Mouse (Mus musculus): Measurements from ENCODE around the gene Gm9999. TPM values are rescaled to one million over a fixed set of nuclear protein-coding genes. Genes with fewer than 3 reads are reported as not detected.

Gm9999 gene
- polyA plus RNA-seq, 1 experiment: not detected

GRCm38 (mm10) chr7:46993079-46993478 lies 9.7 kb downstream of the Gm9999 start:
- WGBS: 71% methylated on average over 8 of the region's 8 CpGs
- Histone ChIP-seq H3K4me3 (replicated peaks; ENCODE audit: control insufficient read depth, low read depth, low read length) (no peak overlapping the region), H3K27ac (ENCODE audit: control insufficient read depth, insufficient read depth, low read depth, low read length, poor library complexity) (no peak overlapping the region; the same call in 1 of the 2 replicates), H3K4me1 (ENCODE audit: control insufficient read depth, insufficient read depth, low read length) (no peaks in the 10 kb centered on the region; the same call in 1 of the 2 replicates)
- TF ChIP-seq CTCF (IDR thresholded peaks at IDR 0.05; ENCODE audit: control insufficient read depth, insufficient read depth, low read length): no peak
- TF ChIP-seq POLR2A (IDR thresholded peaks at IDR 0.05; ENCODE audit: borderline replicate concordance, control insufficient read depth, low read depth, low read length): no peak

GRCm38 (mm10) chr7:46995558-46995957 lies 12.2 kb downstream of the Gm9999 start:
- no peak overlapping the region for H3K4me3 ChIP-seq (replicated peaks; ENCODE audit: control insufficient read depth, low read depth, low read length)
- H3K27ac ChIP-seq (ENCODE audit: control insufficient read depth, insufficient read depth, low read depth, low read length, poor library complexity): no peak overlapping the region
- no peaks in the 10 kb centered on the region; the same call in 1 of the 2 replicates for H3K4me1 ChIP-seq (ENCODE audit: control insufficient read depth, insufficient read depth, low read length)
- no peak for TF ChIP-seq CTCF (IDR thresholded peaks at IDR 0.05; ENCODE audit: control insufficient read depth, insufficient read depth, low read length)
- TF ChIP-seq POLR2A (IDR thresholded peaks at IDR 0.05; ENCODE audit: borderline replicate concordance, control insufficient read depth, low read depth, low read length): no peak
- 62% methylated on average over 3 of the region's 3 CpGs for WGBS

- no peaks in the 10 kb centered on the region; the same call in 1 of the 2 replicates for H3K4me1 ChIP-seq (ENCODE audit: control insufficient read depth, insufficient read depth, low read length)
- WGBS: 79% methylated on average over 4 of the region's 4 CpGs
These were observed 13.6 kb downstream of the Gm9999 start for GRCm38 (mm10) chr7:46997008-46997407.

GRCm38 (mm10) chr7:46997644-46998395 lies 14.4 kb downstream of the Gm9999 start:
- TF ChIP-seq CTCF (IDR thresholded peaks at IDR 0.05; ENCODE audit: control insufficient read depth, insufficient read depth, low read length): no peak
- no peak for TF ChIP-seq POLR2A (IDR thresholded peaks at IDR 0.05; ENCODE audit: borderline replicate concordance, control insufficient read depth, low read depth, low read length)
- WGBS: 83% methylated on average over 21 of the region's 21 CpGs
- Histone ChIP-seq H3K4me3 (replicated peaks; ENCODE audit: control insufficient read depth, low read depth, low read length) (no peak overlapping the region), H3K4me1 (ENCODE audit: control insufficient read depth, insufficient read depth, low read length) (no peaks in the 10 kb centered on the region; the same call in 1 of the 2 replicates), H3K27ac (ENCODE audit: control insufficient read depth, insufficient read depth, low read depth, low read length, poor library complexity) (no peak overlapping the region)

More at GRCm38 (mm10) chr7:46997008-46997407, 13.6 kb downstream of the Gm9999 start:
- Histone ChIP-seq H3K4me3 (replicated peaks; ENCODE audit: control insufficient read depth, low read depth, low read length) (no peak overlapping the region), H3K27ac (ENCODE audit: control insufficient read depth, insufficient read depth, low read depth, low read length, poor library complexity) (no peak overlapping the region)
- TF ChIP-seq CTCF (IDR thresholded peaks at IDR 0.05; ENCODE audit: control insufficient read depth, insufficient read depth, low read length): no peak
- TF ChIP-seq POLR2A (IDR thresholded peaks at IDR 0.05; ENCODE audit: borderline replicate concordance, control insufficient read depth, low read depth, low read length): no peak

GRCm38 (mm10) chr7:46998942-46999341 lies 15.6 kb downstream of the Gm9999 start:
- no peaks in the 10 kb centered on the region for H3K4me1 ChIP-seq (ENCODE audit: control insufficient read depth, insufficient read depth, low read length)
- TF ChIP-seq POLR2A (IDR thresholded peaks at IDR 0.05; ENCODE audit: borderline replicate concordance, control insufficient read depth, low read depth, low read length): no peak
- no peak for TF ChIP-seq CTCF (IDR thresholded peaks at IDR 0.05; ENCODE audit: control insufficient read depth, insufficient read depth, low read length)
- no peak overlapping the region for H3K27ac ChIP-seq (ENCODE audit: control insufficient read depth, insufficient read depth, low read depth, low read length, poor library complexity)
- WGBS: 34% methylated on average over 2 of the region's 2 CpGs
- H3K4me3 ChIP-seq (replicated peaks; ENCODE audit: control insufficient read depth, low read depth, low read length): no peak overlapping the region

GRCm38 (mm10) chr7:46999983-47000643 lies 16.7 kb downstream of the Gm9999 start:
- no peak overlapping the region for H3K27ac ChIP-seq (ENCODE audit: control insufficient read depth, insufficient read depth, low read depth, low read length, poor library complexity)
- H3K4me3 ChIP-seq (replicated peaks; ENCODE audit: control insufficient read depth, low read depth, low read length): no peak overlapping the region
- WGBS: 86% methylated on average over 8 of the region's 8 CpGs
- TF ChIP-seq POLR2A (IDR thresholded peaks at IDR 0.05; ENCODE audit: borderline replicate concordance, control insufficient read depth, low read depth, low read length): no peak
- TF ChIP-seq CTCF (IDR thresholded peaks at IDR 0.05; ENCODE audit: control insufficient read depth, insufficient read depth, low read length): no peak
- no peaks in the 10 kb centered on the region for H3K4me1 ChIP-seq (ENCODE audit: control insufficient read depth, insufficient read depth, low read length)

- H3K4me3 ChIP-seq (replicated peaks; ENCODE audit: control insufficient read depth, low read depth, low read length): no peak overlapping the region
- WGBS: 88% methylated on average over 3 of the region's 3 CpGs
- H3K27ac ChIP-seq (ENCODE audit: control insufficient read depth, insufficient read depth, low read depth, low read length, poor library complexity): no peak overlapping the region
- TF ChIP-seq POLR2A (IDR thresholded peaks at IDR 0.05; ENCODE audit: borderline replicate concordance, control insufficient read depth, low read depth, low read length) (no peak), CTCF (IDR thresholded peaks at IDR 0.05; ENCODE audit: control insufficient read depth, insufficient read depth, low read length) (no peak)
- no peaks in the 10 kb centered on the region for H3K4me1 ChIP-seq (ENCODE audit: control insufficient read depth, insufficient read depth, low read length)
These were observed 17.2 kb downstream of the Gm9999 start for GRCm38 (mm10) chr7:47000644-47000983.

GRCm38 (mm10) chr7:47001125-47001899 lies 17.9 kb downstream of the Gm9999 start:
- 60% methylated on average over 5 of the region's 5 CpGs for WGBS
- no peaks in the 10 kb centered on the region for H3K4me1 ChIP-seq (ENCODE audit: control insufficient read depth, insufficient read depth, low read length)
- TF ChIP-seq POLR2A (IDR thresholded peaks at IDR 0.05; ENCODE audit: borderline replicate concordance, control insufficient read depth, low read depth, low read length) (no peak), CTCF (IDR thresholded peaks at IDR 0.05; ENCODE audit: control insufficient read depth, insufficient read depth, low read length) (no peak)
- no peak overlapping the region for H3K27ac ChIP-seq (ENCODE audit: control insufficient read depth, insufficient read depth, low read depth, low read length, poor library complexity)
- H3K4me3 ChIP-seq (replicated peaks; ENCODE audit: control insufficient read depth, low read depth, low read length): no peak overlapping the region

Measured in bone marrow, adult 2 months (tissue).